Mouse (Mus musculus) limb, embryonic 11.5 days (tissue): Measurements from ENCODE around the gene Atf7. TPM values are rescaled to one million over a fixed set of nuclear protein-coding genes. Genes with fewer than 3 reads are reported as not detected.

Experiments used
- ATAC-seq: fragments of 200-750 bp; cut with Nextera tagmentation; 2 replicates; pipeline ENCODE4 v1.8.0; 2017; ENCODE audit warnings: low read depth; ENCODE audit not compliant: insufficient number of reproducible peaks, low FRiP score, low TSS enrichment
- DNase-seq: peaks from one replicate; pipeline ENCODE4 v3.0.0-alpha.2; 2015; ENCODE audit warnings: low spot score
- H3K27ac ChIP-seq: fragments of 300-500 bp; sonication (generic); replicated peaks from 2 replicates; pipeline ENCODE4 v1.5.1; 2014; ENCODE audit warnings: low read depth, mild to moderate bottlenecking, low read length
- H3K27me3 ChIP-seq: fragments of 300-500 bp; sonication (generic); 2 replicates; pipeline ENCODE4 v1.6.1; 2014; ENCODE audit warnings: mild to moderate bottlenecking, low read length, mixed read lengths; ENCODE audit not compliant: control insufficient read depth, insufficient read depth
- H3K36me3 ChIP-seq: fragments of 300-500 bp; sonication (generic); 2 replicates; pipeline ENCODE4 v1.6.1; 2014; ENCODE audit warnings: mild to moderate bottlenecking, low read length, moderate library complexity, mixed read lengths; ENCODE audit not compliant: control insufficient read depth, insufficient read depth
- H3K4me1 ChIP-seq: fragments of 300-500 bp; sonication (generic); 2 replicates; pipeline ENCODE4 v1.6.1; 2014; ENCODE audit warnings: low read length, mixed read lengths; ENCODE audit not compliant: control insufficient read depth, insufficient read depth
- H3K4me2 ChIP-seq: fragments of 300-500 bp; sonication (generic); 2 replicates; pipeline ENCODE4 v1.6.1; 2014; ENCODE audit warnings: low read depth, mild to moderate bottlenecking, moderate library complexity; ENCODE audit not compliant: severe bottlenecking
- H3K4me3 ChIP-seq: fragments of 300-500 bp; sonication (generic); 2 replicates; pipeline ENCODE4 v1.5.1; 2014; ENCODE audit warnings: low read depth, low read length
- H3K9ac ChIP-seq: fragments of 300-500 bp; sonication (generic); 2 replicates; pipeline ENCODE4 v1.6.1; 2014; ENCODE audit warnings: mild to moderate bottlenecking, low read length
- H3K9me3 ChIP-seq: fragments of 300-500 bp; sonication (generic); 2 replicates; pipeline ENCODE4 v1.6.1; 2016; ENCODE audit warnings: low read length; ENCODE audit not compliant: control insufficient read depth
- WGBS: fragments of 180-500 bp; shearing (Covaris S2); extraction: QIAGEN DNeasy Blood & Tissue Kit; methylation state at CpG from one replicate; pipeline ENCODE4 v1.1.7; 2014; 5-methylcytosine and 5-hydroxymethylcytosine counted together
- polyA plus RNA-seq: library from polyadenylated mRNA; unstranded; fragments of >200 nt; fragmentation: Nextera tagmentation; extraction: Ambion mirVana; gene quantifications from 2 replicates; pipeline ENCODE4 v1.2.1, GENCODE M21; 2014

Atf7 gene
- polyA plus RNA-seq, 1 experiment from 2014 or later = 19.7 TPM

DNA sequence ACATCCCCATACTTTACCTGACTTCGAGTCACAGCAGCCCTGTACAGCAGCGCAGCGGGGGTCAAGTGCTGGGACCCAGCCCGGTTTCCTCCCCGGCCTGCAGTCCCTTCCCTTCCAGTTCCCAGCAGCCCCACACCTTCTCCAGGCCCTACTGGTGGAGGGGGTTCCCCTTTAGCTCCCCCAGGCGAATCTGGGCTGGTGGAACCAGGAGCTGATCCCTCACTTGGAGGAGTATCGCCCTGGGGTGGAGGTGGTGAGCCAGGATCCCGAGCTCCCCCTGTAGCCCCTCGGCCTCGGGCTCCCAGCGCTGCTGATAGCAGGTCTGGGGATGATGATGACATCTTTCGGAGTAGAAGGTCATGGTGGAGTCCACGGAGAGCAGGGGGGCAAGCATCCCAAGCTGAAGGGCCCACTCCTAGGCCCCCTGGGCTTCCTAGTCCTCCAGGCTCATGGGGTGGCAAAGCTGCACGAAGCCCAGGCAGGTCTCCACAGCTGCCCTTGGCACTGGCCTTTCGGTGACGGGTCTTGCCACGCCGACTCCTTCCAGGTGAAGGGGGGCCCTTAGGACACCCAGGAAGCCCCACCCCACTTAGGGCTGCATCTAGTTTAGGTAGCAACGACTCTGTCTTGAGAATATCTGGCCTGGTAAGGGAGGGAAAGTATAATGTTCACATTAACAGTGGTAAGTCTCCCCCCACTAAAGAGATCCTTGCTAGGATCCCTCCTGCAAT, 124.0 kb downstream of the Atf7 start:
- DNase-seq (no peak), ATAC-seq (0 out of 2 replicates have a peak, but pooled peaks have one; percentile 17)
- H3K9ac ChIP-seq = no peak overlapping the region
- no peak overlapping the region for H3K4me2 ChIP-seq
- no peaks in the 10 kb centered on the region for H3K27me3 ChIP-seq
- no peaks in the 10 kb centered on the region for H3K9me3 ChIP-seq
- H3K4me3 ChIP-seq = no peak overlapping the region
- no peaks in the 10 kb centered on the region for H3K4me1 ChIP-seq
- H3K27ac ChIP-seq = no peak overlapping the region
- H3K36me3 ChIP-seq = peaks cover 47% of the 10 kb centered on the region
- WGBS = 87% methylated on average over 19 of the region's 19 CpGs

GRCm38 (mm10) chr15:102500479-102500878, 124.8 kb downstream of the Atf7 start:
- no peaks in the 10 kb centered on the region for H3K4me1 ChIP-seq
- no peak overlapping the region for H3K27ac ChIP-seq
- H3K4me3 ChIP-seq = no peak overlapping the region
- H3K4me2 ChIP-seq = no peak overlapping the region
- no peaks in the 10 kb centered on the region for H3K9me3 ChIP-seq
- H3K36me3 ChIP-seq = peaks cover 50% of the 10 kb centered on the region
- DNase-seq = no peak
- H3K27me3 ChIP-seq = no peaks in the 10 kb centered on the region
- WGBS = 90% methylated on average over 5 of the region's 5 CpGs
- no peak overlapping the region for H3K9ac ChIP-seq
- no peak for ATAC-seq

GRCm38 (mm10) chr15:102499851-102500250, 125.4 kb downstream of the Atf7 start:
- no peaks in the 10 kb centered on the region for H3K27me3 ChIP-seq
- H3K27ac ChIP-seq = no peak overlapping the region
- DNase-seq = no peak
- ATAC-seq = no peak
- no peak overlapping the region for H3K9ac ChIP-seq
- H3K36me3 ChIP-seq = peaks cover 50% of the 10 kb centered on the region
- H3K4me1 ChIP-seq = no peaks in the 10 kb centered on the region
- WGBS = 91% methylated on average over 6 of the region's 6 CpGs
- no peak overlapping the region for H3K4me3 ChIP-seq
- no peaks in the 10 kb centered on the region for H3K9me3 ChIP-seq
- no peak overlapping the region for H3K4me2 ChIP-seq

DNA sequence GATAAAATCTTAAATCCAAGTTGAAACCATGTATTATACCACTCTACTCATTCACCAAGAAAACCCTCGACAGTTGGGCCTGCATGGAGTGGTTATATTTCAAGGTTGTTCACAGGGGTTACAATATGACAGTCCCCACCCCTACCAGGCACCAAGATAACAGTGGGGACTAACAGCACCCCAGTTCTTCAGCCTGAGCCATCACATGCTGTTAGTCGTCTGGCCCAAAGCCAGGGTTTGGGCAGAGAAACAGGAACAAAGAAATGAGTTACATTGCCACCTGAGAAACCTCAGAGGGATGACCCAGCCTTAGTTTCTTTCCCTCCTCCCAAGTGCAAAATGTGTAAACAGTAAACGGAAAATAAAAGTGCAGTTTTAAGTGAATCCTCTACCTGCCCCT, 125.9 kb downstream of the Atf7 start:
- Histone ChIP-seq H3K9ac (no peak overlapping the region), H3K4me3 (no peak overlapping the region), H3K4me1 (no peaks in the 10 kb centered on the region), H3K9me3 (no peaks in the 10 kb centered on the region), H3K27me3 (no peaks in the 10 kb centered on the region), H3K36me3 (peaks cover 49% of the 10 kb centered on the region), H3K4me2 (no peak overlapping the region), H3K27ac (no peak overlapping the region)
- WGBS = 79% methylated on average over 3 of the region's 3 CpGs
- DNase-seq (no peak), ATAC-seq (no peak)

GRCm38 (mm10) chr15:102498322-102498721, 126.9 kb downstream of the Atf7 start:
- no peak overlapping the region for H3K27ac ChIP-seq
- H3K9me3 ChIP-seq = no peaks in the 10 kb centered on the region
- H3K36me3 ChIP-seq = peaks cover 48% of the 10 kb centered on the region
- no peak for DNase-seq
- no peak overlapping the region for H3K9ac ChIP-seq
- WGBS = 92% methylated on average over 3 of the region's 3 CpGs
- H3K4me3 ChIP-seq = no peak overlapping the region
- no peak overlapping the region for H3K4me2 ChIP-seq
- H3K27me3 ChIP-seq = no peaks in the 10 kb centered on the region
- no peak for ATAC-seq
- H3K4me1 ChIP-seq = no peaks in the 10 kb centered on the region

DNA sequence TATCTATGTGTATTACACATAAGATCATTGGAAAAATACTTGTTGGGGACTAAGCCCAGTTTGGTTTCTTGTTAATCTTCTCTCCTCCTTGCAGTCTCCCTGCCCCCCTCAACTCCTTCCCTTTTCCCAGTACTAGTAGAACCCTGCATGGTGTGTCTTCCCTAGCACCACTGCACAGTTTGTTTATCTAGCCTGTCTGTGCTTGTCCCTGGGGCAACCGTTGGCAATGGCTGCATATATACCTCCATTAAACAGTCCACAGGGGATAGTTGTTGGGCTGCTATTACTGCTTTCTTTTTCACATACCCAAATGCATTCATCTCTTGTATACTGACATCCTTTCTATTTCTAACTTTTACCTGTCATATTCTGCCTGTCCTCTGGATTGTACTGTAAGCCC, 137.6 kb downstream of the Atf7 start:
- Histone ChIP-seq H3K27me3 (no peaks in the 10 kb centered on the region), H3K9ac (no peak overlapping the region), H3K27ac (no peak overlapping the region), H3K4me3 (no peak overlapping the region), H3K9me3 (no peaks in the 10 kb centered on the region), H3K36me3 (peaks cover 34% of the 10 kb centered on the region), H3K4me2 (no peak overlapping the region), H3K4me1 (no peaks in the 10 kb centered on the region)
- 84% methylated on average over 1 of the region's 1 CpGs for WGBS
- DNase-seq = no peak
- ATAC-seq = no peak

GRCm38 (mm10) chr15:102485853-102486252, 139.4 kb downstream of the Atf7 start:
- no peak overlapping the region for H3K9ac ChIP-seq
- no peaks in the 10 kb centered on the region for H3K27me3 ChIP-seq
- H3K4me1 ChIP-seq = no peaks in the 10 kb centered on the region
- no peak overlapping the region for H3K4me3 ChIP-seq
- H3K36me3 ChIP-seq = peaks cover 39% of the 10 kb centered on the region
- WGBS = 89% methylated on average over 12 of the region's 12 CpGs
- DNase-seq (no peak), ATAC-seq (no peak)
- no peak overlapping the region for H3K27ac ChIP-seq
- H3K9me3 ChIP-seq = no peaks in the 10 kb centered on the region
- H3K4me2 ChIP-seq = no peak overlapping the region

DNA sequence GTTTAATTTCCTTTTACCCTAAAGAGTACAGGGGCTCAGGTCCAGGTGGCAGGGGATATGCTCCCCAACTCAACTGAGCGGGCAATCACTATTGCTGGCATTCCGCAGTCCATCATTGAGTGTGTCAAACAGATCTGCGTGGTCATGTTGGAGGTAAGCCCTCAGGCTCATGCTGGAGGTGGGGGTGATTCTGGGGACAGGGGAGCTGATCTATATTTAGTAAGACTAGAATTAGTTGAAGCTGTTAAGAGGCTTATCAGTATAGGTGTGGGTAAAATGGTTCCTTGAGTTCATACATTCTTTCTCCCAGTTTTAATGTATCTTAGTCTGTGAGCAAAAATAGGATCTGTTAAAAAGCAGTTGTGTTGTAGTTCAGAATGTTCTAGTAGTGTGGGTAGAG, 142.1 kb downstream of the Atf7 start:
- Histone ChIP-seq H3K4me2 (no peak overlapping the region), H3K27ac (no peak overlapping the region), H3K4me3 (no peak overlapping the region), H3K36me3 (peaks cover 36% of the 10 kb centered on the region), H3K9me3 (no peaks in the 10 kb centered on the region), H3K9ac (no peak overlapping the region), H3K4me1 (no peaks in the 10 kb centered on the region), H3K27me3 (no peaks in the 10 kb centered on the region)
- ATAC-seq = no peak
- 90% methylated on average over 3 of the region's 3 CpGs for WGBS
- DNase-seq = no peak
